Mouse (Mus musculus) megakaryocyte progenitor cell, adult 5-6 weeks (primary cell): ENCODE results near the gene Armc9. TPM values are rescaled to one million over a fixed set of nuclear protein-coding genes. Genes with fewer than 3 reads are reported as not detected.

Experiments used
- ATAC-seq: replicated peaks from 2 replicates; pipeline ENCODE4 v1.8.0; 2016; ENCODE audit warnings: mild to moderate bottlenecking, moderate TSS enrichment, inconsistent platforms; ENCODE audit not compliant: poor library complexity
- total RNA-seq, 2 experiments: library from RNA; stranded (forward) in 1 of 2; stranded (reverse) in 1 of 2; fragments of 157-497, 149-512 nt in 1 of 2; fragments of 200-1000 nt in 1 of 2; gene quantifications; 2 replicates each; pipeline versions ENCODE4 v1.2.3 to v1.2.4; 2015 to 2017

Armc9 gene
- total RNA-seq, 2 experiments from 2014 or later: 5.0 to 11.5 TPM

DNA sequence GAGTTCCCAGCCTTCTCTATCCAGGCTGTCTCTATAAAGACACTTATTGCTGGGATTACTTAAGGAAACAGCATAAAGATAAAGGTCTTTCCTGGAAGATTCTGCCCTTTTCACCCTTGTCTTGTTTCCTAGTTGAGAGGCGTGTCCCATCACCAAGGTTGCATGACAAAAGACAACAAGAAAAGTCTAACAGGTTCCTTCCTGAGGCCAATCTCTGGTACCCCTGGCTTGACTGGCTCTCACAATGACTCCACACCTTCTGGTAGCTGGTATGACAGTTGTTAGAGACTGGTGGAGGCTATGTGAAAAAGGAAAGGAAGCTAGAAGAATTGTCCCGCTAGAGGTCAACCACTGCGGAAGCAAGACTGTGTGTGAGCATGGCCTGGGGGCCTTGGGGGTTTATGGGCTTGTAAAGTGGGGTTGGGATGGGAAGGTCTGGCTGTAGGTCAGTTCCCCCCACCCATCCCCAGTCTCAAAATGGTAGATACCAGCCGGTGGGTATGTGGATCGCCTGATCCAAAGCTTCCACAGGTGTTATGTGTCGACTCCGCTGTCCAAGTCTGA is 154.8 kb downstream of the Armc9 start:
- no peak for ATAC-seq

- ATAC-seq: no peak
Observed at GRCm38 (mm10) chr1:86310536-86311310, 156.1 kb downstream of the Armc9 start.

GRCm38 (mm10) chr1:86311467-86312005 is 157.0 kb downstream of the Armc9 start:
- no peak for ATAC-seq

DNA sequence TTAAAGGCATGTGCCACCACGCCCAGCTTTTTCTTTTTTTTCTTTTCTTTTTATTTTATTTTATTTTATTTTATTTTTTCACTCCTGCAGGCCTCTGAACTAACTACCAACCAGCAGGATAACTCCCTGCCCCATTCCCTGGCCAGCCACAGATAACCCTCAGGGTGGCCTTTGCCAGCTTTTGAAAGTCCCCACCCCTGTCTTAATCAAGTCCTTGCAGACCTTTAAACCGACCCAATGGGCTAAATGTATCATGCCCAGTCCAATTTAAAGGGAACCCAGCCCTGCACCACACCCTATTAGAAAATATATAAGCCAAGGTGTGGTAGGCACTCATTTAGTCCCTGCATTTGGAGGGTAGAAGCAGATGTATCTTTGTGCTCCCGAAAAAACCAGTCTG is 157.7 kb downstream of the Armc9 start:
- peak; percentile 95 for ATAC-seq

- ATAC-seq: no peak
Observed at GRCm38 (mm10) chr1:86313096-86313771, 158.7 kb downstream of the Armc9 start.

GRCm38 (mm10) chr1:86313772-86314125 is 159.2 kb downstream of the Armc9 start:
- no peak for ATAC-seq

DNA sequence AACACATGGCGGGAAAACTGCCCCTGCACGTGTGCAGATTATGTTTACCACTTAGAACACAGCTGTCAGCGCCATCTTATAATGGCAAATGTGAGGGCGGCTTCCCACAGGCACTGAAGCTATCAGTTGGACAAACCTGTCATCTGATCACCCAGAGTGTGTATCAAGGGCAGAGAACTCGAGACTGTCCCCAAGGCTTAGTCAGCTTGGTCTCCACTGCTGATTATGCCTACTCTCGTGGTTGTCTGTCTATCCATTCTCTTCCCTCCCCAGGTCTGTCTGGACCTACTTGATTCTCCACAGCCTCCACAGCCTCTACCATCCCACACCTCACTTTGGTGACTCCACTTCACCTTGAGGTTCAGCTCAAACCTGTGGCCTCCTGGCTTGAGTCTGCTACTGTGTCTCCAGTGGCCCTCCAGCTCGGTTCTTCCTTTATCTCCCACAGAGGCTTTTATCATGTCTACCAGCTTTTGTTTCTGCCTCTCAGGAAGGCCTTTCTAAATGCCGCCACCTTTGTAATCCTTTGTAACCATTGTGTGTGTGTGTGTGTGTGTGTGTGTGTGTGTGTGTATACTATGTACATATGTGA is 166.3 kb downstream of the Armc9 start:
- peak; percentile 52 for ATAC-seq

Other genes with a start within 250 kb of the Armc9 start
- 0.07 TPM in 1 of 2 replicates, not detected in the other for gene 4933407L21Rik, start 226.3 kb upstream of the Armc9 start, total RNA-seq (2015)
- gene 4933407L21Rik, start 226.3 kb upstream of the Armc9 start, total RNA-seq (2017): not detected in 2 replicates
- not detected in 2 replicates for gene Gpr55, start 193.8 kb upstream of the Armc9 start, total RNA-seq (2015)
- gene Gpr55, start 193.8 kb upstream of the Armc9 start, total RNA-seq (2017): not detected in 2 replicates
- not detected in 2 replicates for gene Spata3, start 138.0 kb upstream of the Armc9 start, total RNA-seq (2015)
- gene Spata3, start 138.0 kb upstream of the Armc9 start, total RNA-seq (2017): not detected in 2 replicates
- gene 2810459M11Rik, start 108.9 kb upstream of the Armc9 start, total RNA-seq (2015): not detected in 2 replicates
- not detected in 2 replicates for gene 2810459M11Rik, start 108.9 kb upstream of the Armc9 start, total RNA-seq (2017)
- 94.8 and 129 TPM in 2 replicates for gene Psmd1, start 90.4 kb upstream of the Armc9 start, total RNA-seq (2015)
- 156 and 166 TPM in 2 replicates for gene Psmd1, start 90.4 kb upstream of the Armc9 start, total RNA-seq (2017)
- not detected in 2 replicates for gene Htr2b, start 42.8 kb upstream of the Armc9 start, total RNA-seq (2015)
- gene Htr2b, start 42.8 kb upstream of the Armc9 start, total RNA-seq (2017): not detected in 2 replicates
- 4.0 and 10.6 TPM in 2 replicates for gene Gm21972, start 21.1 kb upstream of the Armc9 start, total RNA-seq (2015)
- gene Gm21972, start 21.1 kb upstream of the Armc9 start, total RNA-seq (2017): 9.4 TPM in 1 of 2 replicates, not detected in the other
- gene B3gnt7, start 148.1 kb downstream of the Armc9 start, total RNA-seq (2015): 0.90 and 1.1 TPM in 2 replicates
- 0.47 and 0.83 TPM in 2 replicates for gene B3gnt7, start 148.1 kb downstream of the Armc9 start, total RNA-seq (2017)
- gene Ncl, start 204.6 kb downstream of the Armc9 start, total RNA-seq (2015): 728 and 799 TPM in 2 replicates
- gene Ncl, start 204.6 kb downstream of the Armc9 start, total RNA-seq (2017): 665 and 1,023 TPM in 2 replicates